Mouse (Mus musculus) myocyte (in vitro differentiated cells): ENCODE measurements around the gene Spata31d1b. TPM values are rescaled to one million over a fixed set of nuclear protein-coding genes. Genes with fewer than 3 reads are reported as not detected.

ENCODE experiments used
- H3K27me3 ChIP-seq: one replicate; pipeline ENCODE4 v1.6.1; 2011; ENCODE audit not compliant: control insufficient read depth, insufficient read depth, insufficient read length
- H3K36me3 ChIP-seq: one replicate; pipeline ENCODE4 v1.6.1; 2011; ENCODE audit not compliant: control insufficient read depth, insufficient read depth
- H3K4me2 ChIP-seq: one replicate; pipeline ENCODE4 v1.6.1; 2011; ENCODE audit warnings: low read depth, control low read depth
- H3K4me3 ChIP-seq: one replicate; pipeline ENCODE4 v1.5.1; 2011; ENCODE audit warnings: mild to moderate bottlenecking, control low read depth, moderate library complexity
- H3K79me2 ChIP-seq: one replicate; pipeline ENCODE4 v1.6.1; 2011; ENCODE audit not compliant: control insufficient read depth, insufficient read depth
- H3ac ChIP-seq: one replicate; pipeline ENCODE4 v1.6.1; 2011; ENCODE audit not compliant: control insufficient read depth, insufficient read length
- CEBPB ChIP-seq: IDR thresholded peaks from 2 replicates; pipeline ENCODE4 v1.6.1; 2011; ENCODE audit warnings: mild to moderate bottlenecking, moderate library complexity; ENCODE audit not compliant: poor library complexity, insufficient read depth, severe bottlenecking
- E2F4 ChIP-seq: IDR thresholded peaks from one replicate; pipeline ENCODE4 v1.6.1; 2011; ENCODE audit warnings: mild to moderate bottlenecking, control low read depth, moderate library complexity; ENCODE audit not compliant: insufficient read depth
- MAX ChIP-seq: IDR thresholded peaks from one replicate; pipeline ENCODE4 v1.6.1; 2011; ENCODE audit warnings: low read depth, mild to moderate bottlenecking, control low read depth
- MYOD1 ChIP-seq, 3 experiments: IDR thresholded peaks; one replicate each; pipeline ENCODE4 v1.6.1; 2011; ENCODE audit warnings: control low read depth in 2 of 3, low read depth in 2 of 3, mild to moderate bottlenecking in 2 of 3, moderate library complexity in 1 of 3; ENCODE audit not compliant: insufficient read length in 2 of 3, control insufficient read depth in 1 of 3
- MYOG ChIP-seq, 3 experiments: IDR thresholded peaks; one replicate each; pipeline ENCODE4 v1.6.1; 2011; ENCODE audit warnings: control low read depth in 2 of 3, low read depth in 2 of 3, mild to moderate bottlenecking in 2 of 3; ENCODE audit not compliant: insufficient read length in 2 of 3, control insufficient read depth in 1 of 3, insufficient read depth in 1 of 3
- POLR2A ChIP-seq: IDR thresholded peaks from one replicate; pipeline ENCODE4 v1.6.1; 2011; ENCODE audit warnings: low read depth, mild to moderate bottlenecking, control low read depth, moderate library complexity; ENCODE audit not compliant: insufficient read length
- POLR2AphosphoS2 ChIP-seq: IDR thresholded peaks from one replicate; pipeline ENCODE4 v1.6.1; 2011; ENCODE audit warnings: low read depth, control low read depth; ENCODE audit not compliant: insufficient read length
- REST ChIP-seq: IDR thresholded peaks from one replicate; pipeline ENCODE4 v1.6.1; 2011; ENCODE audit warnings: mild to moderate bottlenecking, control low read depth, moderate library complexity; ENCODE audit not compliant: insufficient read depth, insufficient read length
- SRF ChIP-seq: IDR thresholded peaks from one replicate; pipeline ENCODE4 v1.6.1; 2011; ENCODE audit warnings: low read depth; ENCODE audit not compliant: control insufficient read depth, insufficient read length
- TCF12 ChIP-seq: IDR thresholded peaks from one replicate; pipeline ENCODE4 v1.6.1; 2011; ENCODE audit warnings: mild to moderate bottlenecking, control low read depth; ENCODE audit not compliant: poor library complexity, insufficient read depth, severe bottlenecking
- TCF3 ChIP-seq: IDR thresholded peaks from one replicate; pipeline ENCODE4 v1.6.1; 2011; ENCODE audit warnings: low read depth, control low read depth; ENCODE audit not compliant: insufficient read length
- USF1 ChIP-seq: IDR thresholded peaks from one replicate; pipeline ENCODE4 v1.6.1; 2011; ENCODE audit warnings: low read depth, mild to moderate bottlenecking, control low read depth, moderate library complexity
- polyA plus RNA-seq: library from polyadenylated mRNA; unstranded; fragments of >200 nt; fragmentation: generic; extraction: Trizol; gene quantifications from one replicate; pipeline ENCODE4 v1.2.1, GENCODE M21; 2012; ENCODE audit warnings: missing spikeins

Gene Spata31d1b
- polyA plus RNA-seq, 1 experiment: not detected

GRCm38 (mm10) chr13:59671521-59671920, 40.6 kb upstream of the Spata31d1b start:
- Histone ChIP-seq H3ac (no peak overlapping the region), H3K36me3 (no peaks in the 10 kb centered on the region), H3K4me3 (no peak overlapping the region), H3K27me3 (no peaks in the 10 kb centered on the region), H3K4me2 (no peak overlapping the region), H3K79me2 (no peaks in the 10 kb centered on the region)
- TF ChIP-seq CEBPB: no peak
- TF ChIP-seq POLR2A: no peak
- no peak for TF ChIP-seq USF1
- no peak for TF ChIP-seq MAX
- TF ChIP-seq MYOG (IDR thresholded peaks at IDR 0.05; ENCODE audit: control insufficient read depth in 1 of 3, insufficient read depth in 1 of 3, insufficient read length in 2 of 3, low read depth in 2 of 3): no peak

- Histone ChIP-seq H3K79me2 (no peaks in the 10 kb centered on the region), H3ac (no peak overlapping the region), H3K36me3 (no peaks in the 10 kb centered on the region), H3K27me3 (no peaks in the 10 kb centered on the region), H3K4me3 (no peak overlapping the region), H3K4me2 (no peak overlapping the region)
- no peak for TF ChIP-seq MAX
- TF ChIP-seq TCF3: no peak
- TF ChIP-seq USF1: no peak
- TF ChIP-seq E2F4: no peak
- no peak for TF ChIP-seq SRF
- TF ChIP-seq CEBPB: no peak
- no peak for TF ChIP-seq REST
Measured at GRCm38 (mm10) chr13:59672248-59672647, 39.8 kb upstream of the Spata31d1b start.

- no peaks in the 10 kb centered on the region for H3K79me2 ChIP-seq
- H3K4me3 ChIP-seq: no peak overlapping the region
- no peaks in the 10 kb centered on the region for H3K36me3 ChIP-seq
- no peak for TF ChIP-seq POLR2A
- no peak for TF ChIP-seq TCF3
- no peak for TF ChIP-seq USF1
- TF ChIP-seq REST: no peak
- TF ChIP-seq MAX: no peak
- TF ChIP-seq SRF: no peak
- TF ChIP-seq POLR2AphosphoS2: no peak
- no peak for TF ChIP-seq E2F4
- TF ChIP-seq MYOG (IDR thresholded peaks at IDR 0.05; ENCODE audit: control insufficient read depth in 1 of 3, insufficient read depth in 1 of 3, insufficient read length in 2 of 3, low read depth in 2 of 3): no peak
- TF ChIP-seq TCF12: no peak
- TF ChIP-seq MYOD1 (IDR thresholded peaks at IDR 0.05; ENCODE audit: control insufficient read depth in 1 of 3, insufficient read length in 2 of 3, low read depth in 2 of 3): no peak
- no peak for TF ChIP-seq CEBPB
- H3K4me2 ChIP-seq: no peak overlapping the region
- H3K27me3 ChIP-seq: no peaks in the 10 kb centered on the region
- H3ac ChIP-seq: no peak overlapping the region
Measured at GRCm38 (mm10) chr13:59673597-59673996, 38.5 kb upstream of the Spata31d1b start.

GRCm38 (mm10) chr13:59674215-59674614, 37.9 kb upstream of the Spata31d1b start:
- Histone ChIP-seq H3K79me2 (no peaks in the 10 kb centered on the region), H3ac (no peak overlapping the region), H3K4me3 (peak overlapping the region; percentile 40), H3K36me3 (no peaks in the 10 kb centered on the region), H3K27me3 (no peaks in the 10 kb centered on the region), H3K4me2 (peak overlapping the region; percentile 76)
- TF ChIP-seq MAX (no peak), SRF (no peak), CEBPB (no peak), TCF12 (no peak), MYOD1 (IDR thresholded peaks at IDR 0.05; ENCODE audit: control insufficient read depth in 1 of 3, insufficient read length in 2 of 3, low read depth in 2 of 3) (no peak), TCF3 (no peak), MYOG (IDR thresholded peaks at IDR 0.05; ENCODE audit: control insufficient read depth in 1 of 3, insufficient read depth in 1 of 3, insufficient read length in 2 of 3, low read depth in 2 of 3) (no peak), POLR2A (no peak), USF1 (no peak), E2F4 (no peak)

GRCm38 (mm10) chr13:59674761-59675150, 37.3 kb upstream of the Spata31d1b start:
- H3K27me3 ChIP-seq: no peaks in the 10 kb centered on the region
- no peak for TF ChIP-seq SRF
- no peak for TF ChIP-seq TCF12
- TF ChIP-seq POLR2AphosphoS2: no peak
- TF ChIP-seq CEBPB: no peak
- no peak for TF ChIP-seq USF1
- no peak for TF ChIP-seq POLR2A
- no peak for TF ChIP-seq REST
- H3K4me2 ChIP-seq: peak overlapping the region; percentile 76
- H3K36me3 ChIP-seq: no peaks in the 10 kb centered on the region
- no peaks in the 10 kb centered on the region for H3K79me2 ChIP-seq
- H3ac ChIP-seq: peak overlapping the region; percentile 47
- H3K4me3 ChIP-seq: peak overlapping the region; percentile 40
